In genomic region chr9:90380099-90380498, GRCm38 (mm10) we compare ENCODE assay signal across 35 mouse cellular contexts.
"Had no signal": no experiment of that assay in that cellular context is flagged by ENCODE, and none has a peak within 500 bp of the region (broad histone marks: within the 10 kb centered on the region; RNA-seq: fewer than 3 reads in every experiment).

No protein-coding gene starts in this region.

- H3K27ac ChIP-seq: heart, embryonic 13.5 days; heart, embryonic 15.5 days; hindbrain, embryonic 10.5 days; hindbrain, embryonic 12.5 days; hindbrain, embryonic 13.5 days; hindbrain, embryonic 14.5 days; hindbrain, embryonic 15.5 days; hindbrain, postnatal 0 days; intestine, embryonic 15.5 days; kidney, embryonic 15.5 days; kidney, postnatal 0 days; layer of hippocampus, adult 2 months; left cerebral cortex, adult 2 months had no signal

- H3K4me2 ChIP-seq: heart, embryonic 11.5 days; heart, embryonic 12.5 days; heart, embryonic 13.5 days; heart, embryonic 15.5 days; hindbrain, embryonic 12.5 days; hindbrain, embryonic 13.5 days; hindbrain, embryonic 14.5 days; hindbrain, embryonic 15.5 days; intestine, embryonic 15.5 days; kidney, embryonic 15.5 days had no signal

- H3K4me1 ChIP-seq: heart, embryonic 12.5 days; heart, embryonic 13.5 days; heart, embryonic 15.5 days; hindbrain, embryonic 10.5 days; hindbrain, embryonic 12.5 days; hindbrain, embryonic 13.5 days; hindbrain, embryonic 15.5 days; intestine, embryonic 15.5 days; kidney, embryonic 15.5 days had no signal

- H3K9me3 ChIP-seq: heart, embryonic 12.5 days; heart, embryonic 13.5 days; heart, embryonic 15.5 days; hindbrain, embryonic 10.5 days; hindbrain, embryonic 12.5 days; hindbrain, embryonic 13.5 days; hindbrain, embryonic 15.5 days; intestine, embryonic 15.5 days; kidney, embryonic 15.5 days had no signal

- ATAC-seq: hindbrain, embryonic 16.5 days; hindbrain, postnatal 0 days; inflammation-experienced regulatory T-cells, adult 6 months; intestine, embryonic 15.5 days; intestine, embryonic 16.5 days; intestine, postnatal 0 days had no signal

- H3K9ac ChIP-seq: heart, embryonic 12.5 days; heart, embryonic 13.5 days; heart, embryonic 15.5 days; hindbrain, embryonic 12.5 days; hindbrain, embryonic 13.5 days; hindbrain, embryonic 14.5 days; hindbrain, embryonic 15.5 days; intestine, embryonic 15.5 days; kidney, embryonic 15.5 days had no signal

- H3K27me3 ChIP-seq: heart, embryonic 12.5 days; heart, embryonic 13.5 days; heart, embryonic 15.5 days; hindbrain, embryonic 12.5 days; hindbrain, embryonic 13.5 days; hindbrain, embryonic 15.5 days; intestine, embryonic 15.5 days; kidney, embryonic 15.5 days had no signal

- H3K4me3 ChIP-seq: heart, embryonic 12.5 days; heart, embryonic 13.5 days; heart, embryonic 15.5 days; hindbrain, embryonic 10.5 days; hindbrain, embryonic 12.5 days; hindbrain, embryonic 13.5 days; hindbrain, embryonic 15.5 days; intestine, embryonic 15.5 days; kidney, embryonic 15.5 days; layer of hippocampus, adult 2 months; left cerebral cortex, adult 2 months had no signal

- H3K36me3 ChIP-seq: heart, embryonic 12.5 days; heart, embryonic 13.5 days; heart, embryonic 15.5 days; hindbrain, embryonic 10.5 days; hindbrain, embryonic 12.5 days; hindbrain, embryonic 13.5 days; hindbrain, embryonic 15.5 days; intestine, embryonic 15.5 days; kidney, embryonic 15.5 days had no signal

- DNase-seq: heart, postnatal 10 days; heart, postnatal 14 days; heart, postnatal 36 days; heart, postnatal 4 days; kidney, adult 11 months; kidney, adult 18-20 months; kidney, adult 2 months; kidney, adult 8-10 months; kidney, adult 9 months; kidney, postnatal 10 days; kidney, postnatal 14 days; kidney, postnatal 25 days; kidney, postnatal 36 days; kidney, postnatal 4 days; layer of hippocampus, adult 9-11 months; layer of hippocampus, postnatal 36 days had no signal
